Mouse (Mus musculus): ENCODE data around the gene Skap1.
"Not testable (repeated sequence)": the region's sequence is repeated elsewhere in the genome, so short reads cannot be mapped to it uniquely, and the experiment has no call there.

Gene Skap1

DNA sequence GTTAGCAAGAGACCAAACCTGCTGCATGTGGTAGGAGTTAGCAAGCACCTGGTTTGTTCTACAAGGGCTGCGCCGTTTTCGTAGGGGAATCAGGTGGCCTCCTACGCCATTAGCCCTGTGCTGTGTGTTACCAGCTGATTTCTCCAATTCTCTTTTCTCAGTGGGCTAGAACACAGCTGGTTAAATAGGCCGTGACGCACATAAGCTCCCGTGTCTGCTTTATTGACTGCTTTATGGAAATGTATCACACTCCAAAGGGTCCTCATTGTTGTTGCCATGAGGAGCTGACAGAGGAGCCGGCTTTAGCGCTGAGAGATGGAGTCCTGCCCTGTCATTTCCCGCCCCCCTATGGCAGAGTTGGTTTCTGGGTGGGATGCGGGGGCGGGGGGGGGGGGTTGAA, 230.4 kb downstream of the Skap1 start:
- no peak for DNase-seq (ENCODE audit: extremely low spot score, low spot score)

DNA sequence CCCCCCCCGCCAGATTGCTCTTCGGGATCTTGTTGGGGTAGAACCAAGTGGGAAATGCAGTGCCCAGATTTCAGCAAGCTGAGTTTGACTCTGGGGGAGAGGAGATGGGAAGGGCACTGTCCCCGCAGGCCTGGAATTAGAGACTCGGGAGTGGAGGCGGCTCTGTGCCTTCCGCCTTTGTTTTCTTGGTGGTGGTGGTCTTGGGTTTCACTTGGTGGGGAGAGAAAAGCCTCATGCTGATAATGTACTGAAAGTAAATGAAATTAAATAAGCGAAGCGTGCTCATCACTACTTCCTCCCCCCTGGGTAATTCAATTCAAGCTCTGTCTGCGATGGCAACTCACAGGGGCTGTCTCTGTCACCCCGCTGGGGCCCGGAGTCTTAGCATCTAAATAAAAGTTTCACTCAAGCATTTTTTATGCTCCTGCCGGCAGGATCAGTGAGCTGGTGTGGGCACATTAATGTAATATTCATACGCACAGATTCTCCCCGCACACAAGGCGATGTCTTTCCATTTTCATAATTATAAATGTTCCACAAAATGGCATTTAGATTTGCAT, 231.9 kb downstream of the Skap1 start:
- no peak for DNase-seq (ENCODE audit: extremely low spot score, low spot score)

DNA sequence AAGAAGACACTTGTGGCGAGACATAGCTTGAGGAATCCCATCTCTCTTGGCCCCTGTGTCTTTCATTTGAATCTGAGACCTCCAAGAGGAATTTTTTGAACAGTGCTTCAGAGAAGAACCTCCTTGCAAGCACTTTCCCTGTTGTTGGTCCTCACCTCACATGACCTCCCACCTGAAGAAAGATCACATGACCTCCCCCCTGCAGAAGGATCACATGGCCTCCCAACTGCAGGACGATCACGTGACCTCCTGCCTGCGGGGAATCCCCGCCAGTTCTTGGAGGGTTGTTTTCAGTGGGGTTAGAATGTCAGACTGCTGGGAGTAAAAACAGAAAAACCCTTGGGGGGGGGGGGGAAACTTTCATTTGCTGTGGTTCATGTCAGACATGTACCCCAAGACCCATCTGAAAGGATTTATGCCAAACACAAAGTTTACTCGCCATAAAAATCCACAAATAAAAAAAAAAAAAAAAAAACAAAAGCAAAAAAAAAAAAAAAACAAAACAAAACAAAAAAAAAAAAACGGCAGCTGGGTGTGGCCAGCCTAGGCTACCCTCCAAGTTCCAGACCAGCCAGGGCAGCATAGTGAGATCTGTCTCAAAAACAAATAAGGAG, 232.6 kb downstream of the Skap1 start:
- peak; percentile 57 for DNase-seq (ENCODE audit: extremely low spot score, low spot score)

DNA sequence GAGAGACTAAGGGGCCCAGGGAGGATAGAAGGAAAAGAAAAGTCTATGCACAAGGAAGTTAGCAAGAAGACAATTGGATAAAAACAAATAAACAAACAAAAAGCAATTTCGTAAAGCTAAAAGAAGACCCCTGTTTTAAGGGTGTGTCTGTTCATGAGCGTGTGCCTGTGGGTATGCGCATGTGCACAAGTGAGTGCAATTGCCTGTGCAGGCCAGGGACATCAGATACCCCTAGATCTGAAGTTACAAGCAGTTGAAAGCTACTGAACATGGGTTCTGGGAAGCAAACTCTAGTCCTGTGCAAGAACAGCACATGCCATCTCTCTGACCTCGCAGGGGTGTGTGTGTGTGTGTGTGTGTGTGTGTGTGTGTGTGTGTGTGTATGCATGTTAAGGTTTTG, 233.1 kb downstream of the Skap1 start:
- no peak for DNase-seq (ENCODE audit: extremely low spot score, low spot score)

DNA sequence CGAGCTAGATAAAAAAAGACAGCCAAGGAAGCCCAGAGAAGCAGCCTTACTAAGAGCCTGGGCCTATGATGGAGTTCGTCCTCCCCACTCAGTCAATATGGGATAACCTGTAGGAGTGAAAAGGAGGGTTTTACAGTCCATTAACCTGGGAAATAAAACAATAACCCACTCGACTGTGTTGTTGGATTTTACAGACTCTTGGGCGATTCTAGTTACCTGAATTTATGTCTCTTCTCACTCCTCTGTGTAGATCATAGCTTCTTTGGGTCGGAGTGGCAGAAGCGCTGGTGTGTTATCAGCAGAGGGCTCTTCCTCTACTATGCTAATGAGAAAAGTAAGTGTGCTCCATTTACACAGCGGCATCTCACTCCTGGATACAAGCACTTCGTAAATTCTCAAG, 239.4 kb downstream of the Skap1 start:
- no peak for DNase-seq (ENCODE audit: extremely low spot score, low spot score)

DNA sequence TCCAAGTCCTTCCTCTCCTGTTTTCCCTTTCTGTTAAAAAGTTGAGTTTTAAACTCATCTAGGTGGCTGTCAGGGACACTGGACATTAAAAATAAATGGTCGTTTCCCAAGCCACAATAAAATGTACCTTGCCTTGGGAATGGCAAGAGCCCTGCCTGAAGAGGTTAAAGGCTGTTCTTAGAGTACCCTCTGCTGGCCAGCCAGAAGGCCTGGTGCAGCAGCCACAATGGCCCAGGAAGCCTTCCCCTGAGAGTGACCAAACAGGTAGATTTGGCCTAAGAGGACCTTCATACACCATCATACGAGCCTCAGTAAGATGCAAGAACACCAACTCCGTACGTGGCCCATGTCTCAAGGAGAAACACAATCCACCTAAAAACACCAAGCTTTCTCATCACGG, 246.9 kb downstream of the Skap1 start:
- no peak for DNase-seq (ENCODE audit: extremely low spot score, low spot score)

DNA sequence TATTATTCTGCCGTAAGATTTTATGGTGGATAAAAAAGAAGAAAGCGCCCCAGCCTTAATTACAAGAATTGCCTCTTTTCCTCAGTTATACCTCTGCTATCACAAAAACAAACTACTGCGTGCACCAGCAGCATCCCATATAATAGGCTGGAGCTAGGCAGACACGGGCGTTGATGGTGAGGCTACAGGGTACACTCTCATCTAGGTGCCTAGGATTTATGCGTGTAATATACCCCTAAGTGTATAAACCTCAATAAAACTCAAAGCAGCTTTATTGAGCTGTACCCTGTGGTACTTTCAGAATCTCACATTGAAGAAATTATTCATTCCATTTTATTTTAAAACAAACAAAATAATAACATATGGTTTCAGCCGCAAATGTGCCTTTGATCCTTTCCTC, 247.3 kb downstream of the Skap1 start:
- no peak for DNase-seq (ENCODE audit: extremely low spot score, low spot score)

DNA sequence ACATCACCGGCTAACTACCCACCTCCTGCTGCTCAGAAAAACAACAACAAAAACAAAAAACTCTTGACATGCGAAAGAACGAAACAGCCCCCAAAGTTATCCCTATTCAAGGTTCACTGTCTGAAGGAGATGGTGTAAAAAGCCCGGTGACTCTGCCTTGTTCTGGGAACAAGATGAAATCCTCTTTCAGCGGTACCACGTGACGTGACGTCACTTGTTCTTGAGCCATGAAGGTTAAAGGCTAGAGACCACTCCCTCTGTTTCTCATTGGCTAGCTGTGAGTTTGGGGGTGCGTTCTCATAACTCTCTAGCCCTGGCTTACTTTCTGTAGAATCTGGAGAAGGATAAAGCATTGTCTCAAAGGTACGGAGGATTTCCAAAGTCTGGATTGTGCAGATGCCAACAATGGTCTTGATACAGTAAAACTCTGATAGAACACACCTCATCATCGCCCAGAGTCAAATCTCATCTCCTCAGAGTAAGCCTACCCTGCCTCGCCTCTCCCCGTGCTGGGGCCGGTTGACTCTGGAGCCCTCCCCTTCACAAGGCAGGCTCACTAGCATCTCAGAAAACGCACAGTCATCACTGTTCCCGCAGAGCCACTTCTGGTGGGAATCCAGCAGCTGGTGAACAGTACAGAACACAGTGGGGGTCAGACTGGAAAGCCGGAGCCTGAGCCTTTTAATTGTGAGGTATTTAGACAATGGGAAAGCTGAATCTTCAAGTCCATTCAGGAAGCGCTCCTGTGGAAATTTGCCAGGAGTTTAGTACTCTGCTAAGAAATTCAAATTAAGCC, 249.0 kb downstream of the Skap1 start:
- peak; percentile 32 for DNase-seq (ENCODE audit: extremely low spot score, low spot score)

DNA sequence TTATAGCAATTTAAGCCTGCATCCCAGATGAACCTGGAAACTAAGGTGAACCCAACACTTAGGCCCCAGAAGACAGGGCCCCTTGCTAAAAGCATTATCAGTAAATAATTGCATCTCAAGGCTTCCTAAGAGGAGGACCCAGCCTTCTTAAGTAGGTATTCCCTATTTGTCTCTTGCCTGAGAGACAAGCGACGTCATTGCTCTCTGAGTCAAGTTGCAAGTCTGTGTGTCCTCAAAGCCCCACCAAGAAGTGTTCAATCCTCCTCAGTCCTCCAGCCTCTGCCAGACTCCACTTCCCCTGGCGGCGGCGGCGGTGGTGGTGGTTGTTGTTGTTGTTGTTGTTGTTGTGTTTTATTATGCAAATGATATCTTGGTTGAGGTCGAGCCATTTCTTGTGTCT, 249.6 kb downstream of the Skap1 start:
- no peak for DNase-seq (ENCODE audit: extremely low spot score, low spot score)

DNA sequence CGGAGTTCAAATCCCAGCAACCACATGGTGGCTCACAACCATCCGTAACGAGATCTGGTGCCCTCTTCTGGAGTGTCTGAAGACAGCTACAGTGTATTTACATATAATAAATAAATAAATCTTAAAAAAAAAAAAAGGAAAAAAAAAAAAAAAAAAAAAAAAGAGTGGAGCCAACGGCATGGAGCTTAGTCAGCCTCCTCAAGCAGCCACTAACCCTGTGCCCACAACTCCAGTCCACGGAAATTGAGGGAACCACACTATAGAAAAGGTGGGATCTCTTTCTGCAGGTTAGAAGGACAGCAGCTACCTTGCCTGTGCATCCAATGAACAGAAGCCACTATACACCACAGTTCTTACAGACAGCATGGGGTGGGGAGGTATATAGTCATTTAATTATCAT, 250.8 kb downstream of the Skap1 start:
- not testable (repeated sequence) for DNase-seq (ENCODE audit: extremely low spot score, low spot score)

DNA sequence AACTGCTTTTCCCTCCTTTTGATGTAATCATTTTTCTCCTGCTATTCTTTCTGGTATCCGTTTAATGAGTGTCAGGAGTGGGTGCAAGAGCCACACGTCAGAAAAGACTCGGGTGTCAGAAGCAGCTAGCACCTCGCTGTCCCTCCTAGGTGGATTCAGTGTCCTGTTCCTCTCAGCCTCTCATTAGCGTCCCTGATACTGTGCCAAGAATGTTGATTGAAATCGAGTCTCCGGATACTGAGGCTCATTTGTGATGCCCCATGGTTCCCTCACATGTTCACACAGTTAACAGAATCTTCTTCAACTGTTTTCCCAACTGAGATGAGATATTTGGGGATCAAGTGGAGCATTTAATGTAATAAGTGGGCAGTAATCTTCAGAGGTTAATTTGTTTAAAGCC, 254.2 kb downstream of the Skap1 start:
- no peak for DNase-seq (ENCODE audit: extremely low spot score, low spot score)

DNA sequence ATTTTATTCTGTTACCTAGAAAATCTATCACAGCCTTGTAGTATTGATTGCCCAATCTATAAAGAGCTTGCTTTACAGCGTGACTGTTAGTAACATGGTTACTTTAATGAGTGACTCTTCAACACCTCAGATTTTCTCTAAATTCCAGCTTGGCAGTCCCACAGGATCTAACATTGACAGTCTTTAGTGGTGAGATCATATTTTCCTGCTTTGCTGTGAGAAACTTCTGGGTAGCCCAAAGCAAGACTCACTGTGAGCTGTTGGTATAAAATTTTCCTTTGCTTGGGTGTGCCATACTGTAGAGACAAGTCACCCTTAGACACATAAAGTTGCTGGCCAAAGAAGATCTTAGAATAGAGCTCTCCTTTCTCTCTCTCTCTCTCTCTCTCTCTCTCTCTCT, 261.4 kb downstream of the Skap1 start:
- DNase-seq (ENCODE audit: extremely low spot score, low spot score), result no peak

DNA sequence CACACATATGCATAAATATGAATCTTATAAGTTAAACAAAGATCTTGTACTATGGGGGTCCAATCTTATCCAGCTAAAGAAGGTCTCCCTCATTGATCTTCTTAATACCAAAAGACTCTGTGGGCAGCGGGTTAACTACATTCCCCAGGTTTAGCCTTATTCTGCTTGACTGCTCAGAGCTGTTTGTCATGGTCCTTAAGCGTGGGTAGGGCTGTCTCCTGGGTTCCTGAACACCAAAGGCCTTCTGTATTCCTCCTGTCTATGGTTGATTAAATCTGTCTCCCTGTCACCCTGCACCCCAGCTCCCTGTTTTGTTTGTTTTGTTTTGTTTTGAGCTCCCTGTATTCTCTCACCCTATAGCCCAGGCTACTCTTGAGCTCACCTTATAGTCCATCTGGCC, 264.2 kb downstream of the Skap1 start:
- no peak for DNase-seq (ENCODE audit: extremely low spot score, low spot score)

DNA sequence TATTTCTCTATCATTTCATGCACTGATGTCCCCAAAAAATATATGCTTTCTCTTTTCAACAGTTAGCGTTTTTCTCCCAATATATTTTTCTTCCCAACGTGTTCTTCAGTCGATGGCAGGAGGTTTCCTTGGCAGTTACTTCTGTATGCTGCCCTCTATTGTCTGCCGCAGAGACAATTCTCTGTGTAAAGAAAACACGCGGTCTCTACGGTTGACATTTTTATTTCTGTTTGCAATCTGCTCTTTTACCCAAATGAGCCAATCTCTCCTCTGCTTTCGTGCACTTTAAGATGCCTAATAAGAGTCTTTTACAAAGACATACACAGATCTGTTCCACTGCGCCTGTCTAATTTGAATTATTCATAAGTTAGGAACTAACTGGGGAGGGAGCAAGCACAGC, 265.1 kb downstream of the Skap1 start:
- no peak for DNase-seq (ENCODE audit: extremely low spot score, low spot score)

DNA sequence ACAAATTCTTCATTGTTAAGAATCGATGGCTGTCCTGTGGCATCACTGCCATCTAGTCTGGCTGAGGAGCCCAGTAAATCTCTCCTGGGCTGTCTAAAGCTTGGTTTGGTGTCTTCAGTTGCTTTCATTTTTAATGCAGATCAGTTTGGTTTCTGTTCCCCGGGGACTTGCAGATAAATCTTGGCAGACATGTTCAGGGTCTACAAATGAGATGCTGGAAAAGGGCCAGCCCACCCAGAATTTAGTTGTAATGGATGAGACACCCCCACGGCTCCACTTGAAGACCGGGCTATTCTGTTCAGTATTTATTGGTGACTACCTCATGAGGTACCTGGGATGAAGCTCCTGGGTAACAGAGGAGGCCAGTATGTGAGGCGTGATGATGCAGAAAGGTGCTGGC, 265.9 kb downstream of the Skap1 start:
- DNase-seq (ENCODE audit: extremely low spot score, low spot score), result no peak

DNA sequence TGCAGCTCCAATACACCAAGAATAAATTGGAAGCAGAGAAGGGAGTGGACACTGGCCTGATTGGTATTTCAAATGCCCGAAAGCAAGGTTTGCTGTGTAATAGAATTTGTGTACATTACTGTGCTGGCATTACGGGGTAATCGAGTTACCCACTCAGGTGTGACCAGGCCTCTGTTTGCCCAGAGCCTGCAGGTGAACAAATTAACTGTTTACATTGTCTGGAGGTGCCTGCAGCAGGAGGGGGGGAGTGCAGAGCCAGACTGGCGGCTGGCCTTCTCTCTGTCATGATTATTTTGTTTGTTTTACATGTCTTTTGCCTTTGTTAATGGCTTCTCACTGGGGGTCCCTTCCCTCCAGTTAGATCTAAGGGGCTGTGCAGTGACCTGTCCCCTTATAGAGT, 268.3 kb downstream of the Skap1 start:
- DNase-seq (ENCODE audit: extremely low spot score, low spot score), result no peak

DNA sequence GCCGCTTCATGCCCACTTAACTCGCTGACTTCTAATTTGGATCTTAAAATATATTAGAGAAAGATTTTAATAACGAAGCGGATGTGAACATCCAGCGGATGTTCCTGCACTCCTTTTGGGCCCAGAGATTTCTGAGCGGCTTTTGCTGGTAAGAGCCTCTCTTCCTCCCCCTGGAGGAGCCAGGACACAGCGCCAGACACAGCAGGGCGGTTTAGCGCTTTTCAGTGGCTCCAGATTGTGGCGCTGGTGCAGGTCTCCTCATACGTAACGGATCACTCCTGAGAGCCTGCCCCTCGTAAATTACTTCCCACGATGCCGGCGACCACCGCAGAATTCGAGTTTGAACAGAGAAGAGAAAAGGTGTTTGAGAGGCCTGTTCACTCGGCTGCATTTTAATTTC, 271.5 kb downstream of the Skap1 start:
- peak; percentile 75 for DNase-seq (ENCODE audit: extremely low spot score, low spot score)

DNA sequence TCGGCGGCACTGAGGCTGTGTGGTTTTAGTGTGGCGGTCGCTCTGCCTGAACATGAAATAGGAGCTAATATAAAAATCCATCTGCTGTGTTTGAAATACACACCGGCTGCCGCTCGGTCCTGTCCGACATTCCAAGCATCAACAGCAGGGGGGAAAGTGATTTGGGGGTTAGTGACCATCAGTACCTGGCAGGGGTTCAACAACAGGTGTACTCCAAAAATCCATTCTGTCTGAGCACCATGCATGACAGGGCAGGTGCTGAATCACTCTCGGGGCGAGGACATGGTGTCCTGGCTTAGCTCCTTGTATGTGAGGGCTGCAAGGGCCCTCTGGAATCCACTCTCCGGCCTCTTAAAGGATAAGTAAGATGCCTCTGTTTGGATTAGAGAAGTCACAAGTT, 272.0 kb downstream of the Skap1 start:
- DNase-seq (ENCODE audit: extremely low spot score, low spot score), result peak; percentile 42

DNA sequence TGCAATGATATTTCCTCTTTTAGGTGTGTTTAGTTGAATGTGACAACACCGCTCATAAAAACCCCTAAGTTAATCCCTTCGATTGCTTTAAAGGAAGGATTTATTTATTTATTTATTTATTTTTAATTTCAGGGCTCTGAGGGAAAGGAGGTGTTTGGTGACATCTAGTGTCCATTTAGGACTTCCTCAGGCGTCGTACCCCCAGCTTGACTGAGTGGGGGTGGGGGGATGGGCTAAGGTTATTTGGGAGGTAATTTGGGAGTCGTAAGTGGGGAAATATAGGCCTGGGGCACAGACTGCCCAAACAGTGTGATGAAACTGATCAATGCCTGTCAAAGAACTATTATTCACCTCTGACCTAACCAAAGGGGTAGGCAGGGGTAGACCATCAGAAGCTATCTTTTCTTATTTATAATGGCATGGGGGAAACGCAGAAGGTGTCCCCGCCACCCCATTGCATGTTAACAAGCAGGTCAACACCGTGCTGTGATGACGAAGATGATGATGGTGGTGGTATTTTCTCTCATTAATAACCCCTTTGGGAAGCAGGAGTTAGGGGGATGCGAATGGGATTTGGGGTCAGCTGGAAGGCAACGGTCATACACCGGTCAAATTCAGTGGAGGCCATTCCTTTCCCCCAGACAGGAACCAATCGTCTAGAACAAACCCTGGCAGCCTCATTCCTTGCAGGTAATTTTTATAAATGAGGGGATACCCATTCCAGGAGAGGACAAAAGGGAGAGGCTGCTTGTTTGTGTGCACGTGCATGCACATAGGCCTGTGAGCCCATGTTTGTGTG, 273.5 kb downstream of the Skap1 start:
- peak; percentile 41 for DNase-seq (ENCODE audit: extremely low spot score, low spot score)

DNA sequence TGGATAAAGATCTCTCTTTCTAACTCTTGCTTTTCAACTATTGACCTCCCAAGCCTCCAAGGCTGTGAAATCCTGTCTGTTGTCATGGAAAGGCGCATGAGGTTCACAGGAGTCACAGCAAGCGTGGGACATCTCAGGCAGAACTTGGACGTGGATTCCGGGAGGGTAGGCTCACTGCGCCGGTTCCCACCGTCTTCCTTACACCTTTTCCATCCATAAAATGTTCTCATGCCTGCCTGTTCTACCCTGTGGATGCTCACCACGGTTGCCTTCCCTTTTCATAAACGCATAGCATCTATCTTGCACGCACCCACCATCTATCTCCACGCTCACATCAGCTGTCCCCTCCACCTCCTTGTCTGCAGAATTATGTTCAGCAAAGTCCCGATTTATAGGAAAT, 276.4 kb downstream of the Skap1 start:
- no peak for DNase-seq (ENCODE audit: extremely low spot score, low spot score)

DNA sequence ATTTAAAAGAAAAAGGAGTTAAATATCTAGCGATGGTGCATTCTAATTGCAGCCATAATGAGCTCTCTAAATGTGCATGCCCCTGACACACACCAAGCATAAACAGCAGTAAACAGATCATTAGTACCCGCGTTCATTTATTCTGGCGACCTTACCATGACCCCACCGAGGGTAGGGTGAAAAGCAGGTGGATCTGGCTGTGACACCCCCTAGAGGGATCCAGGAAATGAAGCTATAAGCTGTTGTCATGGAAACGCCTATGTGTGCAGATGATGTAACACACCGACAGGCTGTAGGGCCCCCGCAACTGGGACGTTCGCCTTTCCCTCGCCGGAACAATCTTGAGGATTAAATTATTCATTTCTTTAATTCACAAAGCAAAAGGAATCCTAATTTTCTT, 277.6 kb downstream of the Skap1 start:
- DNase-seq (ENCODE audit: extremely low spot score, low spot score), result peak; percentile 31

DNA sequence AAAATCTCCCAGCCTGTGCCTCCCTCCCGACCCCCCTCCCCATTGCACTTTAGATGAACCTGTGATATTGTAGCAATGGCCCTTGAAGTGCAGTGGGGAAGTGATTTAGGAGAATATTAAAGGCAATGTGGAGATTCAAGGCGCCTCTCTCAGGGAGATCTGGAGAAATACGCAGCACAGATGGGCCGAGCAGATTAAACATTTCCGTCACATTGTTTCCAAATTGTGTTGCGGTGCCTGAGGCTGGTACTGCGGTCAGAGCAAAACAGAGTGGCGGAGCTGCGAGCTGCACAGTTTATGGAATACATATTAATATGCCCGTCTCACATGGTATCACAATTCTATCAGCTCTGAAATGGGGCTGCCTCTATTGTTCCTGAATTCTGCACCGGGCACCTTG, 278.6 kb downstream of the Skap1 start:
- DNase-seq (ENCODE audit: extremely low spot score, low spot score), result no peak
